Mouse (Mus musculus) limb, embryonic 15.5 days (tissue): ENCODE results near the gene Gm7544. TPM values are rescaled to one million over a fixed set of nuclear protein-coding genes. Genes with fewer than 3 reads are reported as not detected.
"Not testable (repeated sequence)": the region's sequence is repeated elsewhere in the genome, so short reads cannot be mapped to it uniquely, and the experiment has no call there.

Experiments
- ATAC-seq: fragments of 200-750 bp; cut with Nextera tagmentation; 2 replicates; pipeline ENCODE4 v1.8.0; 2017; ENCODE audit warnings: low read depth, moderate TSS enrichment; ENCODE audit not compliant: insufficient number of reproducible peaks, low FRiP score, low TSS enrichment
- H3K27ac ChIP-seq: fragments of 300-500 bp; sonication (generic); 2 replicates; pipeline ENCODE4 v1.5.1; 2015; ENCODE audit warnings: moderate library complexity, mild to moderate bottlenecking, inconsistent platforms
- H3K27me3 ChIP-seq: fragments of 300-500 bp; sonication (generic); 2 replicates; pipeline ENCODE4 v1.6.1; 2015; ENCODE audit warnings: inconsistent platforms
- H3K36me3 ChIP-seq: fragments of 300-500 bp; sonication (generic); 2 replicates; pipeline ENCODE4 v1.6.1; 2015; ENCODE audit warnings: inconsistent platforms
- H3K4me1 ChIP-seq: fragments of 300-500 bp; sonication (generic); 2 replicates; pipeline ENCODE4 v1.6.1; 2015; ENCODE audit warnings: inconsistent platforms
- H3K4me2 ChIP-seq: fragments of 300-500 bp; sonication (generic); 2 replicates; pipeline ENCODE4 v1.6.1; 2015; ENCODE audit warnings: mild to moderate bottlenecking, inconsistent platforms
- H3K4me3 ChIP-seq: fragments of 300-500 bp; sonication (generic); 2 replicates; pipeline ENCODE4 v1.5.1; 2015; ENCODE audit warnings: mild to moderate bottlenecking, inconsistent platforms
- H3K9ac ChIP-seq: fragments of 300-500 bp; sonication (generic); 2 replicates; pipeline ENCODE4 v1.6.1; 2015; ENCODE audit warnings: inconsistent platforms
- H3K9me3 ChIP-seq: fragments of 300-500 bp; sonication (generic); 2 replicates; pipeline ENCODE4 v1.6.1; 2016; ENCODE audit warnings: inconsistent platforms
- WGBS: fragments of 180-500 bp; shearing (Covaris S2); methylation state at CpG from one replicate; pipeline ENCODE4 v1.1.7; 2015; 5-methylcytosine and 5-hydroxymethylcytosine counted together
- polyA plus RNA-seq: library from polyadenylated mRNA; unstranded; fragments of >200 nt; fragmentation: Nextera tagmentation; extraction: Ambion mirVana; gene quantifications from 2 replicates; pipeline ENCODE4 v1.2.1, GENCODE M21; 2015

Gm7544 gene
- polyA plus RNA-seq, result not detected in 2 replicates

DNA sequence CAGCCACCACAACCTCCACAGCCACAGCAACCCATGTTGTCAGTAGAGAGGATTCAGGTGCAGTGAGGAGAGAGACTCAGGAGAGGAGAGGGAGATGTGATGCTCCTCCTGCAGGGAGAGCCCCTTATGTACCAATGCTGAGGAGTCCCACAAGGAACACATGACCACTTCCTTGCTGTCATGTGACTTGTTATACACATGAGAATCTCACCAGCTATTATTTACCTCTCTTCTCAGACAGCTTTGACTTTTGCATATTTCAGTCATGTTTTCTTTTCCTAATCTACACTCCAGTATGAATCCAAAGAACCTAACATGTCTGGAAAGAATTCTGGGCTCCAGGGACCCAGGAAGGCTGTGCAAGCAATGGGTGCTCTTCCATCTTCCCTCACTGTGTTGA lies at the start of gene Gm7544:
Gene Gm7544 (minus strand): TSS at position 101 of the 400 bp plus-strand sequence.
- not testable (repeated sequence) for H3K4me2 ChIP-seq, H3K4me3 ChIP-seq, H3K27me3 ChIP-seq, H3K36me3 ChIP-seq, H3K9me3 ChIP-seq, H3K4me1 ChIP-seq, ATAC-seq, H3K9ac ChIP-seq, H3K27ac ChIP-seq

DNA sequence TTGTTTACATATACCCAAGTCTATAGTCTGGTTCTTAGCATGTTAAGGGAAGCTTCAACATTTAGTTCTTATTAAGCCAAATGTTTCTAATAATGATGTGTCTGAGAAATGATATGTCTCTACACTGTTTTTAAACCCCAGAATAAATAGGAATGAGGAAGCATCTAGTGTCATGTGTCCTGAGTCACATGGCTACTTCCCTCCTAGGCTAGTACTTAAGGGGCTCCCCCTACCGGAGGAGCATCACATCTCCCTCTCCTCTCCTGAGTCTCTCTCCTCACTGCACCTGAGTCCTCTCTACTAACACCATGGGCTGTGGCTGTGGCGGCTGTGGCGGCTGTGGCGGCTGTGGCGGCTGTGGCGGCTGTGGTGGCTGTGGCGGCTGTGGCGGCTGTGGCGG lies 44.5 kb upstream of the Gm7544 start, which contains the start of gene Gm47959:
Gene Gm47959 (plus strand): TSS at position 243 of the 400 bp plus-strand sequence.
- not testable (repeated sequence) for H3K27me3 ChIP-seq, H3K9me3 ChIP-seq, H3K4me3 ChIP-seq, H3K36me3 ChIP-seq, H3K27ac ChIP-seq, H3K4me2 ChIP-seq, ATAC-seq, H3K4me1 ChIP-seq, H3K9ac ChIP-seq
- 89% methylated on average over 9 of the region's 9 CpGs for WGBS

DNA sequence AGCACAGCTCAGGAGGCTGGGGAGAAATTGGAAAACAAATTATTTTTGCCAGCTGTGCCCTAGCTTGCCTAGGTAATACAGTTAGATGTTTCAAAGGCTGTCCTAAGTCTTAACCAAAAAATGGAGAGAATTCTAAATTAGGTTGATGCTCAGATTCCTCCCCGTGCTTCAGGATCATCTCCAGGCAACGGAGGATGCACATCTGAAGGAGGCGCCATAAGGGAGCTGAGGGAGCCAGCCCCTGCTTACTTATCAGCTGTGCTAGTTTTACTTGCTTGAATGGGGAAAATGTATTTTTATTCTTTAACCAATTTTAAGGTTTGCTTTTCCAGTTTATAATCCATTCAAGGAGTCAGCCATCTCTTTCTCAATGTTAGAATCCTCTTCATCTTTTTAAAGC lies 38.1 kb upstream of the Gm7544 start:
- Histone ChIP-seq H3K4me2 (no peak overlapping the region), H3K9me3 (no peaks in the 10 kb centered on the region), H3K27me3 (no peaks in the 10 kb centered on the region), H3K9ac (no peak overlapping the region), H3K4me3 (no peak overlapping the region), H3K27ac (no peak overlapping the region), H3K36me3 (no peaks in the 10 kb centered on the region), H3K4me1 (no peaks in the 10 kb centered on the region)
- 87% methylated on average over 3 of the region's 3 CpGs for WGBS
- no peak for ATAC-seq

DNA sequence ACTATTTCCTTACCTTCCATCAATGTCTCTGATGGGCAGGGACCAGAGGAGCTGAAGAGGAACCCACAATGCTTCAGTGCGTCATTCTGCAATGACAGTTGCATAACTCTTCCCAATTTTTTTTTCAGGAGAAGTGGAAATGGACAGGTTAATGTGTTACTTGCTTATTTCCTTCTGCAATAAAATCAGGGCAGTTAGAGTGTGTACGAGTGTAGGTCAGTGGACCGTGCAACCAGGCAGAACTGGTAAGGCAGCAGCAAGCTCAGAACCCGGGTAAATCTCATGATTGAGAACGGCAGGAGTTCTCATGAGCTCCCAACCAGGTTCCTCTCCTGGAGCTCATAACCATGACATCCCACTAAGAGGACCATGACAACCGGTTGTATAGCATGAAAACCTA lies 36.3 kb upstream of the Gm7544 start:
- Histone ChIP-seq H3K4me2 (no peak overlapping the region), H3K36me3 (no peaks in the 10 kb centered on the region), H3K4me3 (no peak overlapping the region), H3K9me3 (no peaks in the 10 kb centered on the region), H3K4me1 (no peaks in the 10 kb centered on the region), H3K9ac (no peak overlapping the region), H3K27ac (no peak overlapping the region), H3K27me3 (no peaks in the 10 kb centered on the region)
- WGBS, result 85% methylated on average over 6 of the region's 6 CpGs
- ATAC-seq, result no peak

- Histone ChIP-seq H3K9me3 (no peaks in the 10 kb centered on the region), H3K36me3 (no peaks in the 10 kb centered on the region), H3K27ac (no peak overlapping the region), H3K4me2 (no peak overlapping the region), H3K4me3 (no peak overlapping the region), H3K27me3 (no peaks in the 10 kb centered on the region), H3K9ac (no peak overlapping the region), H3K4me1 (no peaks in the 10 kb centered on the region)
- ATAC-seq, result no peak
- 79% methylated on average over 3 of the region's 3 CpGs for WGBS
Measured at GRCm38 (mm10) chr1:82991596-82991995, 35.8 kb upstream of the Gm7544 start.

- 50% methylated on average over 4 of the region's 4 CpGs for WGBS
- H3K9me3 ChIP-seq, result no peaks in the 10 kb centered on the region
- no peak overlapping the region for H3K4me3 ChIP-seq
- H3K4me2 ChIP-seq, result no peak overlapping the region
- H3K27me3 ChIP-seq, result no peaks in the 10 kb centered on the region
- no peak for ATAC-seq
- H3K27ac ChIP-seq, result no peak overlapping the region
- no peaks in the 10 kb centered on the region for H3K36me3 ChIP-seq
- no peaks in the 10 kb centered on the region for H3K4me1 ChIP-seq
- H3K9ac ChIP-seq, result no peak overlapping the region
Measured at GRCm38 (mm10) chr1:82991062-82991461, 35.2 kb upstream of the Gm7544 start.

- ATAC-seq, result no peak
Measured at GRCm38 (mm10) chr1:82987530-82988198, 31.9 kb upstream of the Gm7544 start.

GRCm38 (mm10) chr1:82986738-82987137 lies 30.9 kb upstream of the Gm7544 start:
- Histone ChIP-seq H3K4me1 (no peaks in the 10 kb centered on the region), H3K4me2 (no peak overlapping the region), H3K27ac (no peak overlapping the region), H3K36me3 (no peaks in the 10 kb centered on the region), H3K27me3 (no peaks in the 10 kb centered on the region), H3K9me3 (no peaks in the 10 kb centered on the region), H3K9ac (no peak overlapping the region), H3K4me3 (no peak overlapping the region)
- 93% methylated on average over 6 of the region's 6 CpGs for WGBS
- ATAC-seq, result no peak

More at GRCm38 (mm10) chr1:82987530-82988198, 31.9 kb upstream of the Gm7544 start:
- H3K36me3 ChIP-seq, result no peaks in the 10 kb centered on the region
- no peaks in the 10 kb centered on the region for H3K27me3 ChIP-seq
- no peak overlapping the region for H3K4me3 ChIP-seq
- H3K9ac ChIP-seq, result no peak overlapping the region
- H3K4me2 ChIP-seq, result no peak overlapping the region
- no peak overlapping the region for H3K27ac ChIP-seq
- 33% methylated on average over 4 of the region's 4 CpGs for WGBS
- H3K9me3 ChIP-seq, result no peaks in the 10 kb centered on the region
- H3K4me1 ChIP-seq, result no peaks in the 10 kb centered on the region

DNA sequence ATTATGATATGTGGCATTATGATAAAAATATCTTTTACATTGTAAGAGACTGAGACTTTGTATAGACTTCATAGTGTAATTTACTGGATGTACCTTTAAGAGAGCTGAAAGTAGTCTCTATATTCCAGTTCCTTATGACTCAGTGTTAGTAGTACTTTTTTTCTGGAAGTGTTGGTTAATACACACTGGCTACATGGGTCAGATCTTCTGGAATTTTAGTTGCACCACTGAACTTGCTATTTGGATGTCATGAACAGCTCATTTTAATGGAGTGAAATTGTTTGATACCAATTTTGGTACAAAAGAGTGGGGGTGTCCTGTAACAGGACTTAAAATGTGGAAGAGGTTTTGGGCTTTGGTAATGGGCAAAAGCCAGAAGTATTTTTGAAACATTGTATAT lies 22.0 kb upstream of the Gm7544 start:
- no peak overlapping the region for H3K4me3 ChIP-seq
- no peaks in the 10 kb centered on the region for H3K36me3 ChIP-seq
- no peak overlapping the region for H3K4me2 ChIP-seq
- no peak overlapping the region for H3K27ac ChIP-seq
- H3K27me3 ChIP-seq, result no peaks in the 10 kb centered on the region
- no peak overlapping the region for H3K9ac ChIP-seq
- no peaks in the 10 kb centered on the region for H3K4me1 ChIP-seq
- ATAC-seq, result no peak
- no peaks in the 10 kb centered on the region for H3K9me3 ChIP-seq

DNA sequence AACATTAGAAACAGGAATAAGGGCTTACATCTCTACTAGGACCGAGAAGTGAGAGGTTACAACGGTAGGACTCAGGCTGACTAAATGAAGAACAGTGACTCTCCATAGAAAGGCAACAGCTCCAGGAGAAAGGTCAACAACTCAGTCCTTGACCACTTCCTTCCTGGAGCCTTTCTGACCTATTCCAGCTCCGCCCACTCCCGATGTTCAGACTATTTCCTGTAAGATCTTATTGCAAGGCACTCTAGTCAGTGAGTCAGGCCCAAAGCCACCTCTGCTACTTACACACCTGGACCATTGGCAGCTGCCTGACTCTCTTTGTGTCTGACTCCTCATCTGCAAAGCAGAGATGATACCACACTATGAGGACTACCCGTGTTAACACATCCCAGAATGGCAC lies 19.9 kb upstream of the Gm7544 start:
- H3K9ac ChIP-seq, result no peak overlapping the region
- H3K4me2 ChIP-seq, result no peak overlapping the region
- H3K4me1 ChIP-seq, result no peaks in the 10 kb centered on the region
- H3K9me3 ChIP-seq, result no peaks in the 10 kb centered on the region
- H3K36me3 ChIP-seq, result no peaks in the 10 kb centered on the region
- no peaks in the 10 kb centered on the region for H3K27me3 ChIP-seq
- 81% methylated on average over 5 of the region's 5 CpGs for WGBS
- H3K27ac ChIP-seq, result no peak overlapping the region
- H3K4me3 ChIP-seq, result no peak overlapping the region
- no peak for ATAC-seq

- Histone ChIP-seq H3K27ac (no peak overlapping the region), H3K9me3 (no peaks in the 10 kb centered on the region), H3K9ac (no peak overlapping the region), H3K4me3 (no peak overlapping the region), H3K27me3 (no peaks in the 10 kb centered on the region), H3K4me2 (no peak overlapping the region), H3K4me1 (no peaks in the 10 kb centered on the region), H3K36me3 (no peaks in the 10 kb centered on the region)
- WGBS, result 85% methylated on average over 9 of the region's 9 CpGs
- no peak for ATAC-seq
Measured at GRCm38 (mm10) chr1:82974342-82974741, 18.5 kb upstream of the Gm7544 start.

DNA sequence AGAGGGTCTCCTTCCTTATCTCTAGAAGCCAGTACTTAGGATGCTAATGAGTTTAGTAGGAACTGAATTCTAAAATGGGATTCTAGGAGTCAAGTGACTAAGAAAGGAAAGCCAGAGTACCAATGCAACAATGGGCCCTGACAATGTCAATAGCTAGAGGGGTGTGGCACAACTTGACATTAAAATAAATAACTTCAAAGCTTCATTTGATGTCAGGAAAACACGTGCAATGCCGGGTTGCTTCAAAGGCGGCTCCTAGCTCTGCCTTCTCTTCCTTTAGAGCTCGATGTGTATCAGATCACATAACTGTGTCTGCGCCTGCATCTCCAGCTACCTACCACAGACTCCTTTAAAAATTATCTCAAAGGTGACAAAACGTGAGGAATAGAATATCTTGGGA lies 18.1 kb upstream of the Gm7544 start:
- no peak overlapping the region for H3K4me2 ChIP-seq
- no peaks in the 10 kb centered on the region for H3K27me3 ChIP-seq
- H3K4me3 ChIP-seq, result no peak overlapping the region
- no peaks in the 10 kb centered on the region for H3K36me3 ChIP-seq
- ATAC-seq, result no peak
- H3K27ac ChIP-seq, result no peak overlapping the region
- WGBS, result 54% methylated on average over 6 of the region's 6 CpGs
- H3K9ac ChIP-seq, result no peak overlapping the region
- H3K4me1 ChIP-seq, result no peaks in the 10 kb centered on the region
- no peaks in the 10 kb centered on the region for H3K9me3 ChIP-seq

DNA sequence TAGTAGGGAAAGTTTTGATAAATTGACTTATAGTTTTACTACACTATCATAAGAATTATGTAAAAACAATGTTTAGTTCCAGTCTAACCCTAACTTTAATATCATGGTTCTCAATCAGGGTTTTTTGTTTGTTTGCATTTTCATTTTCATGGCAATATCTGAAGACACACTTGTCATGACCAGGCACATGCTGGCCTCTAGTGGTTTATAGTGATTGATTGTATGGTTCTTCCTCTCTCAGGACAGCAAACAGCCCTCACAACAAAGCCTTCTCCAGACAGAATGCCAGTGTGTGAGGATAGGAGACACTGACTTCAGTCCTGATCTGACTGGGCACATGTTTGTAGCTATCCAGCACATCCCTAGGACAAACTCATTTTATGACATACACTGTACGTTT lies 17.4 kb upstream of the Gm7544 start:
- H3K27me3 ChIP-seq, result no peaks in the 10 kb centered on the region
- no peaks in the 10 kb centered on the region for H3K9me3 ChIP-seq
- H3K4me2 ChIP-seq, result no peak overlapping the region
- 77% methylated on average over 1 of the region's 1 CpGs for WGBS
- no peak overlapping the region for H3K9ac ChIP-seq
- no peaks in the 10 kb centered on the region for H3K36me3 ChIP-seq
- no peak for ATAC-seq
- H3K27ac ChIP-seq, result no peak overlapping the region
- H3K4me1 ChIP-seq, result no peaks in the 10 kb centered on the region
- H3K4me3 ChIP-seq, result no peak overlapping the region
